Mouse (Mus musculus) kidney, postnatal 4 days (tissue): Measurements from ENCODE around the gene Rtp2.
"Not testable (repeated sequence)": the region's sequence is repeated elsewhere in the genome, so short reads cannot be mapped to it uniquely, and the experiment has no call there.

Source experiments
- DNase-seq, 2 experiments: peaks; one replicate each; pipeline ENCODE4 v3.0.0; 2021; ENCODE audit warnings: mixed read lengths in 2 of 2

Gene Rtp2

DNA sequence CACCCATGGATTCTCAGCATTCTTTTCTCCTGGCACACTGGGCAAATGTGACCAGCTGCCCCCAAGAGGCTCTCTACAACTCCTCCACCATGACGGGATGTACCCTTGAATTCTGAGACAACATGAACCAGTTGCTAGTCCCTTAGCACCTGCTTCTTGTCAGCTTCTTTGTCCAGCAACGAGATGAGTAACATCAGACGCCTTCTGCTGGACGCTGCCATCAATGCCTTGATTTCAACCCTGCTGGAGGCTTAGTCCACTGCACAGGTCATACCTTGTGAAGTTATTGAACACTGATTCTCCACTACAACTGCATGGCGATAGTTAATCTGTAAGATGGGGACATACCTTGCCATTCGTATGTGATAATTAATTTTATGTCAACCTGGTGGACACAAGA, 15.5 kb upstream of the Rtp2 start:
- DNase-seq: peak; percentile 30 to 35

DNA sequence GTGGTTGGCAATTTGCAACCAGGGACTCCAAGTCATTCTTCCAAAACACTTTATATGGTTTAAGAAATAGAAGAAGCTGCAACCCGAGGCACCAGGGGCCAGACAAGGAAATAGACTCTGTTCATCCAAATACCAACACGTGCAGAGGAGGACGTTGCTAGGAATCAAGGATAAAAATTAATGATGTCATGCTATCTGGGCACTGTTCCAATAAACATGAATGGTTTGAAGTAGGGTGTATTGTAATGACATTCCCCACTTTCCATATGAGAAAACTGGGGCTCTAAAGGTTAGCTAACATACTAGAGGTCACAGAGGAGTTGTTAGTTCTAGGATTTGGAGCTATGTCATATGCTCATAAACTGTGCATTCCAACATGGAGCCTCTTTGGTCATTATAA, 12.6 kb upstream of the Rtp2 start:
- no peak for DNase-seq

DNA sequence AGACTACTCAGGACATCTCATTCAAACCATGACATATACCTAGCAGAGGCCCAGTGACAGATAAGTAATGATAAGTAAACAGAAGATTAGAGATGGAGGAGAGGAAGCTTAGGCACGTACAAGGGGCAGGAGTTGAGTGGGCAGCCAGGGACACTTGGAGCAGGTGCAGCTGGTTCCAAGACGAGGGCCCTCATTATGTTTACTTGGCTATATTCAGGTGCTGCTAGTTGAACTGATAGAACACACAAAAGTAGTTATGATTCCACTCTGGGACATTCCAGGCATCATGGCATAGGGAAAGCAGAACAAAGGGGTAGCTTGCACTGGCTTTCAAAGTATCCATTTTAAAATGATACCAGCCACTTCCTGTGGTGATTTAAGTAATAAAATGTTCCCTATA, 2.2 kb upstream of the Rtp2 start:
- no peak for DNase-seq

DNA sequence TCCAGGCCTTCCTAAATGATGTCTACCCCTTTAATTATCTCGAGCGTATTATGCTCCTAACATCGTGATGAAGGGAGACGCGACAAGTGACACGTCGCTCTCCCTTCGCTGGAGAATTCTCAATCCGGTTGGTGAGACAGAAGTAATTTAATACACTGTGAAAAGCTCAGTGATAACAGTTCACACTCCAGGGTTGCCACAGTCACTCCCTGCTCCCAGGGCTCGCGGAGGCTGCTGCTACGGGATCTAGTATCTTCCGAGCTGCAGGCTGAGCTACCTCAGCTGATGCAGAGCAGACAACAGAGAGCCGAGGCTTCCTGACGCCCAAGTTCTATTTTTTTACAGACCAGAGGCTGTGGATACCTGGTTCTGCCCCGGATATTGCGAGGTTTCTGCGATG, 919 bp downstream of the Rtp2 start:
- DNase-seq: no peak

DNA sequence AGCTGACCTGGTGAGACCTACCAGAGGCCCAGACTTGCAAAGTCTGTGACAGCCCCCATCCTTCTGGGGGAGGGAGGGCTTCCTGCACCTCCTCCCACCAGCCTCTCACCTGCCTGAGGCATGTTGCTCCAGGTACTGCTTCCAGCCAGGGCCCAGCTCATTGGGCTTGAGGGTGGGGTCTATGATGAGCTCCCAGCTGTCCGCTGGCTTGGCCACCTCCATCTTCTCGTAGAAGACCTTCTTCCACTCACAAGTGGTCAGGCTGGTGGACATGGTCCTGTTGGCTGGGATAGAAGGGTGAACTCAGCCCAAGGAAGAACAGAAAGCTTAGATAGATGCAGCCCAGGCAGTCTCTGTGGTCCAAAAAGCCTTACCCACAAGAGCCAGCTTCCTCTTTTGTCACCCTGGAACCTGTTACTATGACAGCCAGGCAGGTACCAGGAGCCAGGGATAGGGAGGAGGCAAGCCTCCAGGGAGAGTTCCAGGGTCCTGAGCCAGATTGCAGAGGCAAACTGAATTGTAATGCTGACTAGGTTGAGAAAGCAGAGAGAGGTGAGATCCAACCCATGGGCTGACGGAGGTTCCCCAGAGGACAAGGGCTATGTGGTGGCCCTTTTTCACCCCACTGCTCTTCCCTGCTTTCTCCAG, 1.6 kb downstream of the Rtp2 start:
- no peak for DNase-seq

DNA sequence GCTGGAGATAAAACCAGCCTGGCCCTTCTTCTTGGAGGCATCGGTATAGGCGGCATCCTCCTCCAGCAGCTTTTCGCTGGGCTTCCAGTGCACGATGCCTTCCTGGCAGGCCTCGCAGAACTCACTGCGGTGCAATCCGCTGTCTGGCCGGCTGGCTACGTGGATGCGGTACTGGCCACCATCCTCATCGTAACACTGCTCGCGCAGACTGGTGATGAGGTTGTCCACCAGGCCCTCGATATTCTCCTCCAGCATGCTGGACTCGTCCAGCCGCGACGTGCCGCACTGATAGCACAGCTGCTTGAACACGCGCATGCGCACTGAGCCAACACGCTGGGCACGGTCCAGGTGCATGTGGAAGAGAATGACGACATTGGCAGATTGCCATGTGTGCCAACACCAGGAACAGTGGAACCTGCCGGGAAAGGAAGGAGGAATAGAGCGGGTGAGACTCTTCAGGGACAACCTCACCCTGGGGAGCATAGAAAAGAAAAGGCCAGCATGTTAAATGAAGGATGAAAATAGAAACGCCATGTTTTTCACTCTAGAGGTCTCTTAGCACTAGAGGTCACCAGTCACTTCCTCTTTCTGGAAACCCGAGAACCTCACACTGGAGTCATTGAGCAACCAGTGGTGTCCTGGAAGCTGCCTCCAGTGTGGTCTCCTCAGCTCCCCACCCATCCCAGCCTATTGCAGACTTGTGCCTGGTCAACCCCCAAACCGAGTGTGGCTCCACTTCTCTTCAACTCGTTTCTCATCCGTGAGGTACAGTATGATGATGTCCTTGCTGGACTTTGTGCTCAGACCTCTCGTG, 4.7 kb downstream of the Rtp2 start:
- peak in 1 of 2 experiments; percentile 8 for DNase-seq

DNA sequence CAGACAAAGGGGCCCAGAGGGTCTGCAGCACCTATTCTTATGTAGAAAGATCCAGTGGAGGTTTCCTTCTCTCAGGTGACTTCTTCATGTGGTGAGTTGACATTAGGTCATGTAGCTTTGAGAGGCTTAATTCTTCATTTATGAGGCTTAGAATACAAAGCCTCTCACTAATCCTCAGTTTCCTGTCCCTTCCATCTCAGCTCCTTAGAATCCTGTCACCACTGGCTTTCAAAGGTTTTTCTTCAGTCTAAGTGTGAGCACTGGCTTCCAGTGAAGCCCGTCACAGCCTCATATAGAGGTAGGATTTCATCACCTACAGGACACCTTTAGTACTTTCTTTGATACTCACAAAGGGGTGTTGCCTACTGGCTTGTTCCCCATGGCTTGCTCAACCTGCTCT, 9.3 kb downstream of the Rtp2 start:
- no peak for DNase-seq

DNA sequence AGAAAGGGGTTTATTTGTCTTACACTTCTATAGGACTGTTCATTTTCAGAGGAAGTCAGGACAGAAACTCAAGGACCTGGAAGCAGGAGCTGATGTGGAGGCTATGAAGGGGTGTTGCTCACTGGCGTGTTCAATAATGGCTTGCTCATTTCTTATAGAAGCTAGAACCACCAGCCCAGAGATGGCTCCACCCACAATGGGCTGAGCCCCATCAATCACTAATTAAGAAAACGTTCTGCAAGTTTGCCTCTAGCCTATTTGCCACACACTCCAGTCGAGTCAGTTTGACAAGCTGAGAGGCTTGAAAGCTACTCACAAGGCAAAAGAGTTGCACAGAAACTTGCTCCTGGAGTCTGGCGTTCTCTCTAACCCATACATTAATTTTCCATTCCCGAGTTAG, 10.5 kb downstream of the Rtp2 start:
- DNase-seq: no peak

DNA sequence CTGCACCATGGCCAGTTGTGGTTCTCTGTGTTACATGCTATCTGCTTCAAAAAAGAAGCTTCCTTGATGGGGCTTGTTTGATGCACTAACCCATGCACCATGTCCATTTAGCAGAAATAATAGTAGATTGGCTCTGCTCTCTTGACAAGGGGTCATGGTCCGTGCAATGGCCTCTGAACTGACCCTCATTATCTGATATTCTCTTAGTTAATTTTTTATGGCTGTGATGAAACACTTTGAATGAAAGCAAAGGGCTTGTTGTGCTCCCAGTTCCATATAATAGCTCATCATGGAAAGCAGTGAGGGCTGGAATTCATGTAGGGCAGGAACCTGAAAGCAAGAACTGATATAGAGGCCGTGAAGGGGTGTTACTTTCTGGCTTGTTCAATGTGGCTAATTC, 12.8 kb downstream of the Rtp2 start:
- DNase-seq: no peak

DNA sequence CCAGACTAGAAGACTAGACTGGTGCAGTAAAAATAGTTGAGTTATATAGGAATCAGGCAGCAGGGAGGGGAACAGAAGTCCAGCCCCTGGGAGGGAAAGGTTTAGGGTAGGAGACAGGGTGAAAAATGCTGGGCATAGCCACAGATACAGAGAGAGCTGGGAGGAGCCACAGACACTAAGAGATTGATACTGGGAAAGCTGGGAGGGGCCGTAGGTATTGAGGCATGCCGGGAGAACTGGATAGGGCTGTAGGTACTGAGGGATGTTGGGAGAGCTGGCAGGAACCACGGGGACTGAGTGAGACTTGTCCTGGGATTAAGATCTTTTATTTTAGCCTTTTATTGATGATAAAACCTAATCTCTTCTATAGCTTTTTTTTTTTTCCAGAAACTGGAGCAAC, 18.8 kb downstream of the Rtp2 start:
- DNase-seq: no peak

DNA sequence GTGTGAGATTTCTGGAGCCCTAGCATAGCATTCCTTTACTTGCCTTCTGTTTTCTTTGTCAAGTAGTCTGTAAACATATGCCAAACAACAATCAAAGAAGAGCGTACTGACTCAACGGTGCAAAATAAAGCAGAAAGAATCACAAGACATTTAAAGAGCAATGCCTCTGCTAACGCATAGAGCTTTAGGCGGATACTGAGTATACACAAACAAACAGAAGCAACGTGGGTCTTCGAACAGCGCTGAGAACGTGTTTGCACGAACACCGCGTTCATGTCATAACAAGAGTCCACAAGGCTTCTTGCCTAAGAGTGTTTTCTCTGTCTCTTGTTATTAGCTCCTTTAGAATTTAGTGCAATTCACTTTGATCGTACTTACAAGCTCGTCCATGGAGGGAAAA, 19.5 kb downstream of the Rtp2 start:
- no peak for DNase-seq

DNA sequence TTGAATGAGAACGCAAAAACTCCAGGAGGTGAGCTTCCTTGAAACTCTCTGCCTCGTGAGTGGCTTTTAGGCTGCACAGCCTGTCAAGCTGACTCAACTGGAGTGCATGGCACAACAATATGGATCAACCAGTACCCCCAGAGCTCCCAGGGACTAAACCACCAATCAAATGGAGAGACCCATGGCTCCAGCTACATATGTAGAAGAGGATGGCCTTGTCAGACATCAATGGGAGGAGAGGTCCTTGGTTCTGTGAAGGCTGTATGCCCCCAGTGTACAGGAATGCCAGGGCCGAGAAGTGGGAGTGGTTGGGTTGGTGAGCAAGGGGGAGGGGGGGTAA, 23.2 kb downstream of the Rtp2 start:
- not testable (repeated sequence) for DNase-seq

DNA sequence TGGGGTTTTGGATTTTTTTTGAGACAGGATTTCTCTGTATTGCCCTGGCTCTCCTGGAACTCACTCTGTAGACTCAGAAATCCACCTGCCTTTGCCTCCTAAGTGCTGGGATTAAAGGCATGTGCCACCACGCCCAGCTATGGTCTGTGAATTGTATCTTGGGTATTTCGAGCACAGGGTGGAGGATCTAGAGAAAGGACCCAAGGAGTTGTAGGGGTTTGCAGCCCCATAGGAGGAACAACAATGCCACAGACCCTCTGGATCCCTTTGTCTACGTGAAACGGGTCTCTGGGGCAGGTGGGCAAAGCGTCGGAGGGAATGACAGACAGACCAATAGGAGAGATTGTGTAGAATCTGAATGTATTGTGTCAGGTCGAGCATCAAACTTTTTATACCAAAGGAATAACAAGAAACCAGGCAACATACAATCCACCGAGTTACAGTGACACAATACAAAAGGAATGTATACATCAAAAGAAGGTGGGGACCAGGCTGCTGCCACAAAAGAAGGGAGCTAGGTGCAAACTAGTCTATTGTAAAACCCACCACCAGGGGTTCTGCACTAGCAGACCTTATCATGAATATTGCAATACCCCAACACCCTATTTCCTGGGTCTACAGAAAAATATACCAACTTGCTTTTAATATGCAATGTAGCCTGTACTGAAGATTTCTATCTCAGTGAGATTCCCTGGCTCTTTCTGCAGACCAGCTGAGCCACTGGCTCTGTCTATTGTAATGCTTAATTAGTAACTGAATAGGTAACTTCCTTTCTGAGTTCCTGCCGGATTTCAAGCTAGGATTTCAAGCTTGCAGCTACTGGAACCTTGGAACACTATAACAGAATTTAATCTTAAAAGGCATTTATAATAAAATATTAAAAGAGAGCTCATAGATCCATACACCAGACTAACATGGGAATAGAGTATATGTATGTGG, 23.8 kb downstream of the Rtp2 start:
- DNase-seq: not testable (repeated sequence)

DNA sequence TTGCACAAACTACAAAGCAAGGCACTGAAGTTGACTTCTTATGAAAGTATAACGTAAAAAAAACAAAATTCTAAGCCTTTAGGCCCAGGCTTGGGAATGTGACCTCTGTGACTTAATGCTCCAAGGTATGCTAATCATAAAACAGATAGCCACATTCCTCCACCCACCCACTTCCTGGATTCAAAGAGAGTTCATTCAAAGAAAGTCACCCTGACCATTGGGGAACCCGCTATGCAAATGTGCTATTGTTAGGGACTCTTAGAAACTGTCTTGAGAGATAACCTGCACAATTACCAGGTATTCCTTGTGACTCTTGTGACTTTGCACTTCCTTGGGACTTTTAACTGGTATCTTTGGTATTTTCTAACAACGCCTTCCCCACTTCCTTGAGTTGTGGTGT, 25.6 kb downstream of the Rtp2 start:
- not testable (repeated sequence) for DNase-seq

DNA sequence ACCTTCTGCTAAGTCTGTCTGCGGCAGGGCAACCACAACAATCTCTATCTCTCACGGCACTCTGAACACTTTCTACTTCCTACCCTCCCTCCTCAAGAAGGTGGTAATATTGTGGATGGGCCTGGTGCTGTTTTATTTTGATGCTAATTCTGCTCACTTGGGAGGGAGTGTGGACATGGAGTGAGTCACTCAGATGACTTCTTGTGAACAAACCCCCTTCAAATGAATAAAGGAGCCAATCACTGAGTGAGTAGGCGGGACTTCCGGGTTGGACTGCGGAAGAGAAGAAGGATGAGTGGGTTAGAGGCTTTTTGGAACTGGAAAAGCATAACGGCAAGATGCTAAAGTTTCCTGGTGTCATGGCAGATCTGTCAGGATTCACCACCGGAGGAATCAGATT, 30.8 kb downstream of the Rtp2 start:
- DNase-seq: no peak

DNA sequence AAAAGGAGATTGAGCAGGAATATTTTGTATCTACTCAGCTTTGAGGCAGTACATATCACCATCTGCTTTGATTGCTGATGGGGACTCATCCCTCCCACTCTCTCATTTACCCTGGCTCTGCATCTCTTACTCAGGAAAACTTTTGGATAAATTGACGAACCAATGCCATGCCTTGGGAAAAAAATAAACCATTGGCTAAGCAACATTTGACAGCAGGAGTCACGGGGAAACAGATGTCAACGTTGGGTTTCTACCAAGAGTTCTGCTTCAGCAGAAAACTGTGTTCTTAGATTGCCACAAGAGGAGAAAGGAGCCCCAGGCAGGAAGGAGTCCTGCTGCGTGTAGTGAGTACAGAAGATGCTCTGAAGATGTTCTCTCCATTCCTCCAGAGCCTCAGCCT, 32.1 kb downstream of the Rtp2 start:
- no peak for DNase-seq

DNA sequence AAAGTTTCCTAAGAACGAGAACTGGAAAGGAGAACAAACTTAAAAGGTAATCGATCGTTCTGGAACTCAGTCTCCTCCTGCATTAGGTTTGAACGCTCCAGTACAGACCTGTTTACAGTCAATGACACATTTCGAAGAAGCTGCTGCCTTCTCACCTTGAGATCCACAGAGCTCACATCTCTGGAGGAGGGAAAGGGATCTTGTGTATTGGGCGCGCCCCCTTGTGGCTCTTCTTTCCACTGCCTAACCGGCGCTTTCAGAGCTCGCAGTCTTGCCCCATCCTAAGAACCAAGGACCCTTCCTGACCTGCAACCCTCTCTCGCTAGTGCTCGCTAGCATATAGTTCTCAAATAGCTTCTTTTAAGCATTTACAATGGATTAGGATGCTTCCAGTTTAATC, 33.4 kb downstream of the Rtp2 start:
- DNase-seq: peak; percentile 89 to 91

DNA sequence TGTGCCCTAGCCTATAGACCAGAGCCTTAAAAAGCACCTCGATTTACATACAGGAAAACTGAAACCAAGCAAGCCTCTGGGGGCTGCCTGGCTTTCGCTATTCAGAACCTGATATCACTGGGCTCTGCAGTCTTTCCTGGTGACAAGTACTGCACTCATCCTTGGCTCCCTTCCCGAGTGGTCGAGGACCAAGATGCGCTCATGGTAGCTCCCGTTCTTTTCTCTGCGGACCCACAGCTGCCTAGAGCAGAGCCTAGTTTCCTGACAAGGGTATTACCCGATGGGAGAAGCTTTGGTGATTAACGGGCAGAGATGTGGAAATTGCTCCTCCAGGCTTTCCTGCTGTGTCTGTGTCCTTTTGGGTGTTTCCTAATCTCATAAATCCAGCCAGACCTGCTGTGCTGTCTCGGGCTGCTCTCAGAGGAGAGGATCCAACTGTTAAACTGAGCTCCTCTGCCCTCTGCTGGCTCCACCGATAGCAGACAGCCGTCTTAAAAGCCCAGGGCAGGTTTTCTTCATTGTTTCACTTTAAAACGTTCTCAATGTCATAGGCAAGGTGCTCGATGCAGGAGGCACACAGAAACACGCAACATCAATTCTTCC, 34.1 kb downstream of the Rtp2 start:
- peak; percentile 82 to 87 for DNase-seq

DNA sequence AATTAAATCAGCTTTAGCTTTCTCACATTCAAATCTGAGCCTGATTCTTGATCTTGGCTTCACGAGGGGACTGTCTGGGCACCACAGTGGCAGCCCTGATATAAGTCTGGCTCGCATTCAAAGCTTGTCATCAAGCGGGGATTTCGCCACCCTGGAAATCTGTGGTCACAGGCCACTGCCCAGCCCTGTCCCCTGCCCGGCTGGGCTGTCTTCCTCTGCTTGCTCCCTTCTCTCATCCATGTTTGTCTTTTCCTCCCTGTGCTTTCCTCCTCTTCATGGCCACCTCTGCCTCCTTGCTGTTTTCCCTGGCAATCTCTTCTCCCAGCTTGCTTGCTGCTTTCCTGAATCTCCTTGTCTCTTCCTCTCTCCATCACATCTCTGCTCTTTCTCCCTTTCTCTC, 34.7 kb downstream of the Rtp2 start:
- peak; percentile 7 to 9 for DNase-seq

DNA sequence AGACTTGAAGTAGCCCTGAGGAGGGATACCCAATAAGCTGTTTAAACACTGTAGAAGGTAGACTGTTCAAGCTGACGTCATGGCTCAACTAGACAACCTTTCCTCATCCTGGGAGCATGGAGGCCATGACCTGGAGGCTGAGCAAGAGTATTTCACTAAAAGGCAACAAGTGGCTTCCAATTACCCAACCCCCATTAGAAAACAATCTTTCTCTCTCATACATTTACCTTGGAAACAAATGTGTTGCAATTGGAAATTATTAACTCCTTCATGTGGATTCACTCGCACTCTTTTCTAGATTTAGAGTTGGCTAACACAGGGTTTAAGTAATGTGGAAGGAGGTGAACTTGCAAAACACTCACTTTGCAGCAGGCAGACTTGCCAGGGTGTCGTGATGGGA, 37.1 kb downstream of the Rtp2 start:
- DNase-seq: no peak

DNA sequence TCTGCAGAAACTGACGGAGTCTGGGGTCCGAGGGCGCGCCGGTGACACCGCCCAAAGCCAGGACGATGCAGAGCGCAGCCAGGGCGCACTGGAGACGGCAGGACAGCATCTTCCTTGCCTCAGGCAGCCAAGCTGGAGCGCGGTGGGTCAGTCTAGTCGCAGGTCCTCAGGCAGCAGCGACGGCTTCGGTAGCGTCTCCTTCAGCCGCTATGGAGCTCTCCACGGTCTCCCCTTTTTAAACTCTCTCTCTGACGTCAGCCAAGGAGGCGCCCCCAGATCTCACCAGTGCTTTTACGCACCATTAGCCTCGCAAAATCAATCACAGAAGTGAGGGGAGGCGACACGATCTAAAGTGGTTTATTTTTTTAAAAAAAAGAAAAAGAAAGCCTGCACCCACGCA, 41.6 kb downstream of the Rtp2 start, which contains the start of gene Sst:
Gene Sst, minus strand, starts transcription at position 323 of the 400 bp plus-strand sequence.
- DNase-seq: peak; percentile 5 to 15

DNA sequence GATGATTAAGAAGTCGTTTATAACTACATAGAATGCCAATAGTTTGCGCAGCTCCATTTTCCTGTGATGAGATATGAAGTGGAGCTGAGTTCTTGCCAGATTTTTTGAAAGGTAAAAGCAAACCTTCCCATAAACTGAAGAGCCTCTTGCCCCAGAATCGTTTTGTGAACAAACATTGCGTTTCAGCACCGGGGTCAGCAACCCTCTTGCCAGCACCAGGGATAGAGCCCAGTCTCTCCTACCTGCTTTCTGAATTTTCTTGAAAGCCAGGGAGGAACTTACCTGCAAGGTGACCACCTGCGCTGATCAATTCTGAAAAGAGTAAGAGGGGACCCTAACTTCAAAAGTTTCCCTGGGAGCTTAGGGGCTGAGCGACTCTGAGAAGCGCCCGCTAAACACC, 42.0 kb downstream of the Rtp2 start:
- peak; percentile 73 to 76 for DNase-seq
